Mouse (Mus musculus) G1E (cell line): ENCODE results near the gene Gm10964.
"Not testable (repeated sequence)": the region's sequence is repeated elsewhere in the genome, so short reads cannot be mapped to it uniquely, and the experiment has no call there.

Experiments
- CTCF ChIP-seq: IDR thresholded peaks from 2 replicates; pipeline ENCODE4 v1.5.1; 2012; ENCODE audit warnings: low read depth, low read length, inconsistent platforms, mixed read lengths
- POLR2AphosphoS5 ChIP-seq: IDR thresholded peaks from 2 replicates; pipeline ENCODE4 v1.6.1; 2012; ENCODE audit warnings: low read depth, low read length, inconsistent platforms; ENCODE audit not compliant: insufficient replicate concordance

DNA sequence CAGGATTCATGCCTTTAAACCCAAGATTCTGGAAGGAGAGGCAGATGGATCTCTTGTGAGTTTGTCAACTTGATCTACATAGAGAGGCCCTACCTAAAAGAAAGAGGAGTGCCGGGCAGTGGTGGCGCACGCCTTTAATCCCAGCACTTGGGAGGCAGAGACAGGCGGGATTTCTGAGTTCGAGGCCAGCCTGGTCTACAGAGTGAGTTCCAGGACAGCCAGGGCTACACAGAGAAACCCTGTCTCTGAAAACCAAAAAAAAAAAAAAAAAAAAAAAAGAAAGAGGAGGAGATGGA, 52.9 kb downstream of the Gm10964 start:
- not testable (repeated sequence) for TF ChIP-seq CTCF, POLR2AphosphoS5
